Mouse (Mus musculus) frontal cortex, adult (tissue): ENCODE results near the gene Vmn1r17.
"Not testable (repeated sequence)": the region's sequence is repeated elsewhere in the genome, so short reads cannot be mapped to it uniquely, and the experiment has no call there.

ENCODE experiments used
- ATAC-seq: cut with Nextera tagmentation; 2 replicates; pipeline ENCODE4 v1.9.2; 2017; ENCODE audit warnings: mild to moderate bottlenecking, moderate library complexity, mixed read lengths; ENCODE audit not compliant: low TSS enrichment

Vmn1r17 gene

DNA sequence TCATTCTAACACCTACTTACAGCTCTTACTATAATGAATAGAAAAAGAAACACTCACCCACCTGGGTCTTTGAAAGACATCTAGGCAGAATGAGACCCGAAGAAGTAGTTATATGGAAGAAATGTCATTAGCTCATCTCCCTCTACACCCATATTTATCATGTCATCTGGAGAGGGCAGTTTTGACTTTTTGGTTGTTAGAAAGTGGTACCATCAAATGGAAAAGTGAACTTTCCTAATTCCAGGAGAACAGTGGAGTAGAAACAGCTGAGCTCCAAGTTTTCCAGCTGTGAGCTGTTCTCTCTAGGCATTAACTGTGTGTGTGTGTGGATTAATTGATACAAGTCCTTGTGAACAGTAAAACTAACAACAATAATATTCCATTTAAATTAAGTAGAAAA is at the start of gene Vmn1r17:
Gene Vmn1r17, minus strand, starts transcription at position 101 of the 400 bp plus-strand sequence.
- ATAC-seq = no peak

DNA sequence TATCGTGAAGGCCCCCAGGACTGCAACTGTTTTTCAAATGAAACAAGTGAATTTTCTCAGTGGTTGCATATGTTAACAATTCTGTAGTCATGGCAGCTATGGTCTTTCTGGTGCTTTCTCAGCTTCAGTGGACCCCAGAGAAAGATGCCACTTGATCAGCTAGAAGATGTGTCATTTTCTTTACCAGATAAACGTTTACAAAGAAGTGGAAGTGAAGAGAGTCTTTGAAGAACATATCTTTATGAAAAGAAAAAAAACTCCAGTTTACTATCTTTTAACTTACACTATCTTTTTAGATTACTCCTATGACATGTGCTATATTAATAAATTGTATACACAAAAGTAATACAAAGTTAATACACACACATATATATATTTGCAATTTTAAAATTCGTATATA is 40.0 kb upstream of the Vmn1r17 start, which contains the start of gene Vmn1r19:
Gene Vmn1r19, plus strand, starts transcription at position 301 of the 400 bp plus-strand sequence.
- ATAC-seq = not testable (repeated sequence)

DNA sequence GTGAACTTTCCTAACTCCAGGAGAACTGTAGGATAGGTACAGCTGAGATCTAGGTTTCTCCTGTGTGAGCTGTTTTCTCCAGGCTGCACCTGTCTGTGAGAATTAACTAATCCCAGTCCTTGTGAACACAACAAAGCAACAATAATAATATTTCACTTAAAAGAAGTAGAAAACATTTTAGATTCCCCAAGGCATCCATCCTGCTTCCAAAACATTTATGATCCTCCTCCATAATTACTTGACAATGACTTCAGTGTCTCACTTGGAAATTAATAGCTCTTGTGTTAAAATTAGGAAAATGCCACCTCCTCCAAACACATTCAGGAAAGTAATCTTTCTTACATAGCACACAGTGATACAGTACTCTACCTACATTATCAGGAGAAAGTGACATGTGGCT is 32.2 kb upstream of the Vmn1r17 start, which contains the start of gene Vmn1r18:
Gene Vmn1r18, minus strand, starts transcription at position 101 of the 400 bp plus-strand sequence.
- ATAC-seq = no peak

DNA sequence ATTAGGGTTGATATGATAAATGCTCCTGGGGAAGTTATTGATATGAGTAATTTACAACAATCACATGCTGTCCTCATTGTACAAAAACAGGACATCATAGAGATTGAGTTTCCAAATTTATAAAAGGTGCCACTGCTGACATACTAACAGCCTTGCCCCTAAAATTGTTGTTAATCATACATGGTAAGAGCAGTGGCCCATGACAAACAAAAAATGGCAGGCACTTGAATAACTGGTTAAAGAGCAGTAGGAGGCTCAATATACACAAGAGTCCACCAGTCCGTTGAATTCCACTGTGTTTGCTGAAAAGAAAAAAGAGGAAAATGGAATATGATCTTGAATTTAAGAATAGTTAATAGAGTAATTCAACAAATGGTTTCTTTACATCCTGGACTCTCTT is 4.0 kb upstream of the Vmn1r17 start:
- no peak for ATAC-seq

DNA sequence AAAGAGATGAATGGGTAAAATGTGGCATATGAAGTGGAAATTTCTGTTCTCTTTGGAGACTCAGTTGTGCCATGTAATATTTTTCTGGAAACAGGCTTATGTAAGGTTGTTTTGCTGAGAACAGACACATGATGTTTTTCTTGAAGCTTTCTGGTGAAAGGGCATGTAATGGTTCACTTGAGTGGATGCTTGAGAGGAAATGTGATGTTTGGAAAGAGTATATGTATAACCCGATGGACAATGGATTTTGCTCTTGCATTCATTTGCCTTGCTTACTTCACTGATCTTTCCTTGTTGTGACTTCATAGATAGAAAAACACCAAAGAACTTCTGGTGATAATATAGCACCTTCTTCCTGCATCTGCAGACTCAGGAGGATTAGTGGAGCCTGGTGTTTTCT is 2.3 kb upstream of the Vmn1r17 start:
- not testable (repeated sequence) for ATAC-seq

DNA sequence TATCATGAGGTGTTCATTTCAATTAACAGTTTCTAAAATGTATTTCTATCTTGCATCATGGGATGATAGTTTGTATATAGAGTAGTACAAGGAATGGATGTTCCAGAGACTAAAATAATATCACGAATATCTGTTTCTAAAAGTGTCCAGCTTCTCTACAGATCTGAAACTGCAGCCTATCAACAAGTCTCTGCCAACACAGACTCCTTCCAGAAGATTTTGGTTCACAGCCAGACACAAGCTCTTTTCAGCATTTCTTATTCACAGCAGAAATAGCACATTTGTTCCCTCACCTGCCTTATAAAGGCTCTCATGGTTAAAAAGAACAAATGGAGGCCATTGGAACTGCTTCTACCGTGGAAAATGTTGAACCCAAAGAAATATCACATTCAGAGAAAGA is 6.7 kb downstream of the Vmn1r17 start:
- ATAC-seq = peak; percentile 93

DNA sequence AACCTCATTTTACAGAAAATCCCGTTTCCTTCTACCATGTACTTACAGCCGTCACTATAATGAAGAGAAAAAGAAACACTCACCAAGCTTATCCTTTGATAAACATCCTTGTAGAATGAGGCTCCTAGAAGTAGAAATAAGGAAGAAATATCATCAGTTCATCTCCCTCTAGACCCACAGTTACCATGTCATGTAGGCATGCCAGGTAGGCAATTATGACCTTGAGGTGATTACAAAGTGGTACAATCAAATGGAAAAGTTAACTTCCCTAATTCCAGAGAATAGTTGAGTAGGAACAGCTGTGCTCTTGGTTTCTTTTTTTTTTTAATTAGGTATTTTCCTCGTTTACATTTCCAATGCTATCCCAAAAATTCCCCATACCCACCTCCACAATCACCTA is 34.1 kb downstream of the Vmn1r17 start, which contains the start of gene Vmn1r16:
Gene Vmn1r16, minus strand, starts transcription at position 101 of the 400 bp plus-strand sequence.
- ATAC-seq = no peak

DNA sequence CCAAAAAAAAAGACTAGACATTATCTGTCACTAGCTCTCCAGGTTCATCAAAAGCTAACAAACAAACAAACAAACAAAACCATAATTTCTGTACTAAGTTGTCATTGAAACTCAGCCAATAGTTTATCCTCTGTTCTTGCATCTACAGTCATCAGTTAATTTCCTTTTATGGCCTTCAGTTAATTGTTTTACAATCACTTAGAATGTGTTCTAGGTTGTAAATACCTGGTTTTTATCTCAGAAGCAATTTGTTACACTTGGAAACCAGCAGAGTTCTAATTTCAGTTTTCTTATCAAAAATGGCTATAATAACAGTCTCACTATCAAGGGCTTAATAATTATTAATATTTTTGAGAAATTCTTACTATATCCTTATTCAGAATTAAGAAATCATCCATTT is 37.4 kb downstream of the Vmn1r17 start:
- no peak for ATAC-seq
